Mouse (Mus musculus): ENCODE measurements around the gene Olfr49.

Olfr49 gene

DNA sequence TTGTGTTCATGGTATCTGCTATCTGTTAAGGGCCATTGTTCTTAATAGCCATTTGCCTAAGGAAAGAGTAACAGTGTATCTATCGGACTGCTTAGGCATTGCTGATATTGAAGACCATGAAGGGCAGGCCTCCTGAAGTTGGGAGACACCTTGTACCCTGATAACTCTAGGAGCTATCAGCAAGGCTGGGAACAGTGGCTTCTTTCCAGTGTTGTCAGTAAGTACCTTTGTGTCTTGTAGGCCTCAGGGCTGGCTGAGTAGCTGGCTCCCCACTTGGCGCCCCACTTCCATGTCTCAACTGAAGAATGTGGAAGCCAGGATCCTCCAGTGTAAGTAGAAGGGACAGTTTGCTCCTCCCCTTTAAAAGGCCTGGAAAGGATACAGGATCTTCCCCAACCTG, 23.4 kb downstream of the Olfr49 start:
- no peak for DNase-seq (ENCODE audit: low spot score)

DNA sequence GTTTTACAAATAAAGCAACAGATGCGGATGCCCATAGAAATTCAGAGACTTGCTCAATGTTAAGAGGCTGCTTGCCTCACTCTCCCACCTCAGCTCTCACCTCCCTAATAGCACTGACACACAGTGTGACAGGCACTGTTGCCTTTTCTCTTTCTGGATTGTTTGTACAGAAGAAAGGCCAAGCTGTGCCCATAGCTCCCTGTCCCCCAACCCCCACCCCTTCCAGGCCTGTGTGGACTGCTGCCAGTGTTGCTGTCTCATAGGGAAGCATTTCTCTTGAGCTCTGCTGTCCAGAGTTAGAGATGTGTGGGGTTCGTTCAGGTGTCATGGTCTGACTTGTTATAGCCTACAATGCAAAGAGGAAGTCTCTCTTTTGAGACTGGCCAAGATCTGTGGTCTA, 24.5 kb downstream of the Olfr49 start:
- DNase-seq (ENCODE audit: low spot score) = no peak

DNA sequence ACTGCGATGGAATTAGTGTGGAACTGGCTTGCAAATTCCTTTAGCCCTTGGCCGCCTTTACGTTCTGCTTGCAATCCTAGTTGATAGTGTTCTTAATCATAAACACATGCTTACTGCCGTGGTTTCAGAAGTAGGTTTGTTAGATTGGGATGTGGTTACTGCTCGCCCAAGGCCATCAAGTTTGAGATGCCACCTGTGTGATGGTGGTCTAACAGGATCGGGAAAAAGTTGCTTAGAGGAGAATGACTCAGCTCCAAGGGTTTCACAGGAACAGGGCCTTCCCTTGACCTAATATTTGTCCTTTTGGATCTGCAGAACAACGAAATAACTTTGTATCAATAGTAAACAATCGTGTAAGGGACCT, 25.0 kb downstream of the Olfr49 start:
- DNase-seq (ENCODE audit: low spot score) = no peak

DNA sequence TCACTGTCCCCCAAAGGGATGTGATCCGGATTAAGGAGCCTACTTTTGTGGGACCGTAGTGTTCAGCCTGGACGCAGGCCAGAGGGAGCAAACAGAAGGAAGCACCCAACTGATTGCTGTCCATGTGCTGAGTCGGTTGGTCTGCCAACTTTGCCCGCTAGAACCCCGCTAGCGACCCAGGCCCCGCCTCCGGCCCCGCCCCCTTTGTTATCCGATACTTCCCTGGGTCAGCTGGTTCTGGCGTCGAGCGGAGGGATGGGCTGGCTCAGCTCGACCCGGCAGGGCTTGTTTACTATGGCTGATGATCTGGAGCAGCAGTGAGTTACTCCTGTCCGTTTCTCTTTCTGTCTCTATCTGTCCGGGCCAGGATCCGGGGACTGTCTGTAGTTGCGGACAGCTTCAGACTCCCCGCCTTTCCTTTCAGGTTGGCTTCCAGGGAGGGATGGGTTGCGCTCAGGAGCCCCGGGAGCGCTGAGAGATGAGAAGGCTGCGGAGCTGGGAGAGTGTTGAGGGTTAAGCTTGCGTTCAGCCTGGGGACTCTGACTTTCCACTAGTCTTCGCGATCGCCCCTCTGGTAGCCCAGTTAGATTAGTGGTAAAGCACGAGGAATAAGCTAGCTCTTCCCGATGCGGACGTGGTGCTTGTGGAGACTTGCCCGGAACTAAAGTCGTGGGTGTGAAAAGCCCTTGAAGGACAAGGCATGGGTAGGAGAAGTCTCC, 25.6 kb downstream of the Olfr49 start:
- DNase-seq (ENCODE audit: low spot score) = peak; percentile 86

DNA sequence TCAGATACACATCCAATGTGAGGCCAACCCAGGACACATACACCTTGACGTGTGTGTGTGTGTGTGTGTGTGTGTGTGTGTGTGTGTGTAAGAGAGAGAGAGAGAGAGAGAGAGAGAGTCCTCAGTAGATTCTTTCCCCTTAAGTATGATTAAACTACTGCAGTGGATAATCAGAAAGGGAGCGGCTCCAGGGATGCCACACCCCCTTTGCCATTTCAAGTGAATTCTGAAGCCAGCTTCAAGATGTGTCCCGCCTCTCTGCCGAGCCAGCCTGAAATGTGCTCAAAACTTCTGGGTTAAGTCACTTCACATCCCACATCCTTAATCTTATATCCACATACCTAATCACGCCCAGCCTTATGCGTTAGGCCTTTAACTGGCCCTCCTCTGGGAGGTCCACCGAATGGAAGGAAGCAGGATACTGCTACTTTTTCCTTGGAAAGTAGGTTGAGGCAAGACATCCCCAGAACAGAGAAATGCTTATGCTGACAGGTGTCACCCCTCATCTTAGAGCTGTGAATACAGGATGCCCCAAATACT, 26.5 kb downstream of the Olfr49 start:
- DNase-seq (ENCODE audit: low spot score) = no peak

DNA sequence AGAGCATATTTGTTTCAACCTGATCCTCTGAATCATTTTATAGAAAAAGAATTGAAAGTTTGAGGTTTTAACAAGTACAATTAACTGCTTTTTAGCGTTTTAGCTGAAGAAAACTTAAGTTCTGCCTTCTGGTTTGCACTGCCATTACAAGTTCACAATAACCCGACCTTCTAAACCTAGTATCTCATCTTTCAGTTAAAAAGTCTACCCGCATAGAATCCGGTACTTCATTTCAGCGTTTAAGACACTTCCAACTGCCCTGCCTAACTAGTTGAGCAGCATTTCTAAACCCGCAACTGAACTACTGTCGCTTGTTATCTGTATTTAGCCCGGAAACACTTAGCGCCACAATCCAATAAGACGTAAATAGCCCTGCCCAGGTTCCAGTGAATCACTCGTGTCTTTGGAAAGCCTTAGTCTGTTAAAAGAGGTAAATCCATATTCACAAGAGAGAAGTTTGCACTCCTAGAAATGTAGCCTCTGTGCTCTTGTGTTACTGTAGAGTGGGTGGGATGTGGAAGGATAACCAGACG, 30.0 kb downstream of the Olfr49 start:
- DNase-seq (ENCODE audit: low spot score) = peak; percentile 18

DNA sequence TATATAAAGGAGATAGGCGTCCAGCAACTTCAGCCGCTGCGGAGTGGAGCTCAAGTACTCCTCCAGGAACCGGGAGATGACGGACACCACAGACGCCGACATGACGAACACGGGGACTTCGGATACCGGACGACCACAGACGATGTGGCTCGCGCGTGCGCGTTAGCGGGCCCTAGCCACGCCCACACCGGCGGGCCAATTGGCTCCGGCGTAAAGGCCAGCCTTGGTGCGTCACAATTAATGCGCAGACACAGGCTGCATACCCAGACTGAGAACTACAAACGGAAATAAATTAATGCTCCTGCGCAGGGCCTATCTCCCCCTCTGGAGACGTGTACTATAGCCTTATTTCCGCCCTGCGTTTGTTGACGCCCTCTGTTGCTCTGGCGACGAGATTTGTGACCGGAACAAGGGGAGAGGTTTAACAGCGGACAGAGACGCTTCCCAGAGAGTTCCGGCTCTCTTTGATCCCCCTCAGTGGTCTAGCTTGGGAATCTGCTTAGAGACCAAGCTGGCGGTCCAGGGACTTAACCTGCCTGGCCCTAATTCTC, 30.9 kb downstream of the Olfr49 start, which contains the start of the genes Dad1 and Abhd4:
Gene Dad1, minus strand, starts transcription at position 364 of the 551 bp plus-strand sequence.
Gene Abhd4, plus strand, starts transcription at position 448 of the 551 bp plus-strand sequence.
- peak; percentile 95 for DNase-seq (ENCODE audit: low spot score)

DNA sequence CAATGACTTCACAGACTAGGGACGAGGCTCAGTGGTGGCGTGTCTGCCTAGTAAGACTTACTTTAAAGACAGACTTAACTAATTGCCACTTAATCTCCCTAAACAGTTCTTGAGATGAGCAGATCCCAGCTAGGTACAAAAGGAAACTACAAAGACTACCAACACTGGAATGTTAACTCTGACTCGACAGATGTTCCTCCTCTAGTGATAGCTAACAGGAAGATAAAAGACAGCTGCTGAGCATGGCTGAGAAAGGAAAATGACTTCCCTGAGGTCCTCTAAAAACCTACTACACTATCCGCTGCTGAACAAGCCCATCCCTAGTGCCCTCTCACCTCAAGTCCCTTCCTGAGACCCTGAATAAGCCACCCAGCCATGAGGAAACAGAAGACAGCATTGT, 34.6 kb downstream of the Olfr49 start:
- DNase-seq (ENCODE audit: low spot score) = no peak

DNA sequence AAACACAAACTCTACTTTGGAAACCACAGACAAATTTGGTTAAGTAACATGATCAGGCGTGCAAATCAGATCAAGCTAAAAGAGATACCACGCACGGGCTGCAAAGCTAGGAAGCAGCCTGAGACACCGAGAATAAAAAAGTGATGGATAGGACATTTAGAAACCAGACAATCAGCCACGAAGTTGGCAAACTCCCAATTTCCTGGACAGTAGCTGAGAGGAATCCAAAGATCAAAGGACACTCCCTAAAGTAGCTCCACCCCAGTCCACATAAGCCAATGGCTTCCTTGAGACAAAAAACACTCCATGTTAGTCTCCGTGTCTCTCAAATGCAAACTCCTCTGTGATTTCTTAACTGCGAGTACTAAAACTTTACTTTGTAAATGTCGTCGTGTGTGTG, 35.4 kb downstream of the Olfr49 start:
- DNase-seq (ENCODE audit: low spot score) = no peak

DNA sequence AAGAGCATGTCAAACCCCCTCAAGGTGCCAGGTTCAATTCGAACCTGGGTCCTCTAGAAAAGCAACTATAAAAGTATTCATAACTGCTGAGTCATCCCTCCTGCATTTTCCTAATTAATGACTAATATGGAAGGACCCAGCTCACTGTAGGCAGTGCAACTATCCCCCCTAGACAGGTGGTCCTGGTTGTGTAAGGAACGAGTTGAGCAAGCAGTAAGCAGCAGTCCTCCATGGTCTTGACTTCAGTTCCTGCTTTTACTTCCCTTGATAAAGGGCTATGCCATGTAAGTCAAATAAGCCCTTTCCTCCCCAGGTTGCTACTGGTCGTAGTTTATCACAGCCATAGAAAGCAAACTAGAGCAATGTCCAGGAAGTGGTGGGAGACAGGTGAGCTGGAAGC, 38.5 kb downstream of the Olfr49 start:
- no peak for DNase-seq (ENCODE audit: low spot score)

DNA sequence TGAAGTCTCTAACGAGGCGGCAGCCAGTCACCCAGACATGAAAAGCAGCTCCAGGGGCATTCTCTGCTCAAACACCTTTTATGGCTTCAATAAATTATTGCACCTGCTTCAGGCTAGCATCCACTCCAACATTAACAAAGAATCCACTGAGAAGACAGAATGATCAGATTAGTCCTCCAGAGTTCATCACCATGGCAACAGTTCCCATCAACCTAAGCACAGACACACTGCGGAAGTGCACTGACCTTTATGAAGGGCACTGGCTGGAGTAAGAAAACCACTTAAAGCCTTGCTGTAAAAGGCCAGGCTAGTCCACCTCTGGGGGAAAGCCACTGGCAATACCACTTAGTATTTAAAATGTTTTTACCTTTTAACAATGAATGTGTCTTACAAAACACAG, 40.6 kb downstream of the Olfr49 start:
- DNase-seq (ENCODE audit: low spot score) = no peak

DNA sequence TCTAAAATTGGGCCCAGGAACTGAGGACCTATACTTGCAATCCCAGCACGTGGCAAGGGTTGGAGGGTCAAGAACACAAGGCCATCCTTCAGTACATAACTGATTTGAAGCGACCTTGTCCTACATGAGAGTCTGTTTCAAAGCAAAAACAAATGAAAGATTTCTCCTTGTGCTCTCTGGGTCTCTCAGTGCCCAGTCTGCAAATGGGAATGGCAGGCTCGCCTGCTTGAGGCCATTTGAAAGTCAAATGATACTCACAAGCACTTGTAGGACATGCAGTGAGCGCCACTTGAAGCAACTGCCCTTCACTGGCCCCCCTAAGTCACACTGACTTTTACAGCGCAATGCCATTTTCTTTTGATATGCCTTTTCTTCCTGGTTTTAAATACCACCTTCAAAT, 44.2 kb downstream of the Olfr49 start:
- DNase-seq (ENCODE audit: low spot score) = no peak

DNA sequence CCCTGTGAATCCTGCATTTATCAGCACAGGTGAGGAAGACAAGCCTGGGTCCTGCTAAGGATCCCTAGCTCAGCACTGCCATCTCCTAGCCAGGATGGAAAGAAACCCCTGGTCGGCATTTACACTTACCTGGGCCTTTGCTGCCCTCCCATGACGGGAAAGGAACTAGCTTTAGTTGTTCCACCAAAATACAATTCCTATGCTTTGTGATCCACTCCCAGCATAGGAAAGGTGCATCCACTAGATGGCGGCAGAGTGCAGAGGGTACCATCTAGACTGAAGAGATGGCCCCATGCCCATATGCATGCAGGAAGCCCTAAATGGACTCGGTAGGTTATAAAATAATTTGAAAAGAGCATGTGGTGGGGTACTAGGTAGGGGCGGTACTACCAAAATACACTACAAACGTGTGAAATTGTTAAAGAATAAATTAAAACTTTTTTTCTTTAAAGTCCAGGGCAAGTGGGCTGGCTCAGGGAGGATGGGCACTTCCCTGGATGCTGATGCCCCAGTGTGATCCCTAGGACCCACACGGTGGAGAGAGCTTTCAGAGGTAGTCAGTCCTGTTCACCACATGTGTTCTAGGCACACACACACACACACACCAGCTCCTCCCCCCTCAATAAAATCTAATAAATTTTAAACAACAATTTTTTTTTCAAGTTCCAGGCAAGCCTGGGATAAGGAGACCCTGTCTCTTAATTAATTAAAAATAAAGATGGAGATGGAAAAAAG, 45.6 kb downstream of the Olfr49 start:
- peak; percentile 70 for DNase-seq (ENCODE audit: low spot score)

DNA sequence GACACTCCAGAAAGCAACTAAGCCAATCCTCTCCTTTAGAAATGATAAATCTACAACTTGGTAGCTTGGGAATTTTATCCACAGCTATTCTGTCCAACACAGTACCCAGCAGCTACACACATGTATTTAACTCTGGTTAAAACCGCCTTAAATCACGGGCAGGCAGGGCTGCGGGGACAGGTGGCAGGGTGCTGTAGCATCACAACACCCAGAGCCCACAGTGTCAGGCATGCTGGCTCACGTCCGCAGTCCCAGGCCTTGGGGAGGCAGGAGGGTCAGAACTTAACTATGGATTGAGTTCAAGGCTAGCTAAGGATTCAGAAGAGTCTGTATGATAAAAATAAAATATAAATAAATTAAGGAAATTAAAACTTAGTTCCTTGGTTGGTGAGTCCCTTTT, 47.9 kb downstream of the Olfr49 start:
- DNase-seq (ENCODE audit: low spot score) = no peak

DNA sequence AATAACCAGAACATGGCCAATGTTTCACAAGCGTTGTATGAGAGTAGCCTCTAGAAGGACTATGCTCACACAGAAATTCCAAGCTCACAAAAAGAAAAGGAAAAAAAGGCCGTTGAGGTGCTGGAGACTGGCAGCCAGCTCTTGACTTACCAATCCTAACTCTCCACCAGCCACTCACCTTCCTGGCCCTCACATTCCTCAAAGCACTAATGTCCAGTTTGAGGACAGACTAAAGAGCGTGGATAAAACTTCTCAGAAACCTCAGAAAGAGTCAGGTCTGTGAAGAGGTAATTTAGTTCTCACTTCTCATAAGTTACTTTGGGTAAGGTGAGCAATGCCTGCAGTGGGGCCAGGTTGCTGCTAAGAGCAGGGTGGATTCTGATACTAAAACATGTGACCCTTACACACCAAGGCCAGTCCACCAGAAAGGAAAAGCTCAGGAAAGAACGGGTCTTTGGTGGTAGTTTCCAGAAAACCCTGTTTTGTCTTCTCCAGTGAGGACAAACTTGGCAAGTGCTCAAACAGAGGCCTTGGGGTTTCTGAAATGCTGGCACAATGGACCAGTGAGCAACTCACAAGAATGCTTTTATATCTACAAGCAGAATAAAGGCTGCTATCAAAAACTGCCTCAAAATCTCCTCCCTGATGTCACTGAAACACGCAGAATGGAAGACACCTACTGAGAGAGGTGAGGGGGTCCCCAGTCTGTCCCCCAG, 48.8 kb downstream of the Olfr49 start:
- DNase-seq (ENCODE audit: low spot score) = no peak

DNA sequence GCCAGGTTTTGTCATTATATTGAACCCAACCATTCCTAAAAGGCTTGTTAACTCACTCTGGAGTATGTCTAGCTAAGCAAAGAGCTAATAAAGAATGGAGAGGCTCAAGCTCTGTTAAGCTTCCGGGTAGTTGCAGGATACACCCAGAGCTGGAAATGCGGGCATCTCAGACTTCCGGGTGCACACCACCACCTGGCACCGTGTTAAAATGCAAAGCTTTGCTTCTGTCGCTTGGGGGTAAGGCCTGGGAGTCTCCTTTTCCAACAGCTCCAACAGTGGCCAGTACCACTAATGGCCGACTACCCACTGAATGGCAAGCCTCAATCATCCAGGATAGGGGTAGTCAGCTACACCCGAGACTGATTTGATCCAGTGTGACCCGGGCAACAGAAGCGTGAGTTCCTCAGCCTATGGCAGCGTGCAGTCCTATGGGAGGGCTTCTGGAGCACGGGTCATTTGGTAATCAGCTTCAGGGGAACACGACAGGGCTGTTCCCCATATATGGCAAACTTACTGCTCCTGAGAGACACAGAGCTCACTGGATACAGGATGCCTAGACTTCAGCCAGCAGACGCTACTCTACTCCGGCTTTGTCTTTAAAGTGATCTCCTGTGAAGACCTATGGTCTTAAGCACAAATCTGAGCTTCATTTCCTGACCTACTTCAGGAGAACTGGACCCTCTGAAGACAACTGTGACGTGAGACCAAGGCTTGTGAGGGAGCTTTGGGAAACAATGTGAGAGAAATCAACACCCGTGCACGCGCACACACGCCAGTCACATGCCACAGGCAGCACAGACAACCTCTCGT, 50.3 kb downstream of the Olfr49 start:
- DNase-seq (ENCODE audit: low spot score) = no peak

DNA sequence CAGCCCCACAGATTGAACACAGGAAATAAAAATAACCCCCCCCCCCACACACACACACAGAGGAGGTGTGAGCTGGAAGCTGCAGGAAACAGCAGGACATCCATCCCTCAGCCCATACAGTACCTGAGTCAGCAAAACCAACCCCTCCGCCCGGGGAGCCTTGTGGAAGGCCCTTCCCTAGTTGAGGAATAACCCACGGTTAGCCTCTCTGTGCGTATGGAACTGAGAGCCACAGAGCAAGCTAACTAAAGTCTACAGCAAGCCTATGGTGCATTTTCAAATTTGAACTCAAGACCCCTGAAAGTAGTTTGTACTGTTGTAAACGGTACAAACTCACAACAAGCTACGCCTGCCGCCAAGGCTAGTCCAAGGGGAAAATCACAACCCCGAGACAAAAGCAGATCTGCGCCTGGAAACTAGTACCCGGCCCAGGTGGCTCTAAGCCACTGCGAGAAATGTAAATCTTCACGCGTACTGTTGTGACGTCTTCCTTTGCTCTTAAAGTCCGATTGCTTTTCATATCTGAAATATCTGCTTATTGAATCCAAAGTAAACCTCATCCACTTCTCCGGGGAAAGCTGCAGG, 51.1 kb downstream of the Olfr49 start:
- DNase-seq (ENCODE audit: low spot score) = no peak

DNA sequence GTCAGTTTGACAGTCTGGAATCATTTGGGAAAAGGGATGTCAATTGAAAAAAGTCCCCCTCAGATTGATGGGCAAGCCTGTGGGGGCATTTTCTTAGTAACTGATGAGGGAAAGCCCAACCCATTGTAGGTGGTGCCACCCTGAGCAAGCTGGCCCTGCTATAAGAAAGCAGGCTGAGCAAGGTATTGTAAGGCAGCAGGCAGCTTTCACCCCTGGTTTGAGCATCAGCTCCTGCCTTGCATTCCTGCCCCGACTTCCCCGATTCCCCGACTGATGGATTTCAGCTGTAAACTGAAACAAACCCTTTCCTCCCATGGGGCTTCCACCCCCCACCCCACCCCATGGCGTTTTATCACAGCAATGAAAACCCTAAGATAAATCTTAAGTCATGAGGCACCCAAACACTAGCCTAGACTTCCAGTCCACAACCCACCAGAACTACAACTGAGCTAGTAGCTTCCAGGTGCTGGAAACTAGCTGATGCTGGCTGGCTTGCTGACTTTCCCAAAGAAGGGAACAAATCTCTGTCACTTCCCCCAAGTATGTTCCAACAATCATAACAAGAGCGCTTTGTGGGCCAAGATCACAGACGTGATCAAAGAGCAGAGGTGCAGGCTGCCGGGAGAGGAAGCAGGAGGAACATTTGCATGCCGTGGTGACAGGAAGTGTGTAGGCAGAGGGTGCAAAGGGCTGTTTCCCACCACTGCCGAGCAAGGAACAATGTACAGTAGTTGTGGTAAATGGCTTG, 51.8 kb downstream of the Olfr49 start:
- no peak for DNase-seq (ENCODE audit: low spot score)

DNA sequence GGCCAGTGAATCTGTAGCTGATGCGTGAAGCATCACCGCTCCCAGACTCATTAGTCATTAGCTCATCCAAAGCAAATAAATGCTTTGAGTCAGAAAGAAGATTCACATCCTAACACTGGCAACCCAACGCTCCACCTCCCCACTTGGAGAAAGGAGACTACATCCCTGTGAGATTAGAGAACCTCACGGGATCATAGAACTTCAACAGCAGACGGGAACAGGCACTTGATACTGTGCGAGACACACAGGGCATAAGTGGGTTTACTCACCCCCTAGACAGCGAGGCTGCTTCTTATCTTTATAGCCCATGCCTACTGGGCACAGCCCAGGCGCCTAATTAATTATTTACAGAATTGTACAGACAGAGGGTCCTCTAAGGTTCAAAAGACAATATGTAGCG, 52.6 kb downstream of the Olfr49 start:
- DNase-seq (ENCODE audit: low spot score) = no peak

Measured in c-Kit-positive CD71-positive TER-119-positive erythroid progenitor cells, embryonic 14.5 days (primary cell).